Mouse (Mus musculus) liver, adult 2 months (tissue): Measurements from ENCODE around the gene Nepn. TPM values are rescaled to one million over a fixed set of nuclear protein-coding genes. Genes with fewer than 3 reads are reported as not detected.

ENCODE experiments used
- DNase-seq: peaks from one replicate; pipeline ENCODE4 v3.0.0-alpha.2; 2011; ENCODE audit warnings: low read depth, low spot score; ENCODE audit errors: extremely low read depth
- H3K27ac ChIP-seq: fragments of 200-500 bp; replicated peaks from 2 replicates; pipeline ENCODE4 v1.5.1; 2012; ENCODE audit warnings: low read depth, mild to moderate bottlenecking, control low read depth, inconsistent platforms, low read length; ENCODE audit not compliant: insufficient read depth
- H3K27me3 ChIP-seq: fragments of 200-500 bp; 2 replicates; pipeline ENCODE4 v1.6.1; 2012; ENCODE audit warnings: mild to moderate bottlenecking, moderate library complexity, low read length, inconsistent platforms; ENCODE audit not compliant: control insufficient read depth, insufficient read depth
- H3K36me3 ChIP-seq: fragments of 200-500 bp; 2 replicates; pipeline ENCODE4 v1.6.1; 2012; ENCODE audit warnings: low read length, inconsistent platforms; ENCODE audit not compliant: control insufficient read depth, insufficient read depth
- H3K4me1 ChIP-seq: fragments of 200-500 bp; 2 replicates; pipeline ENCODE4 v1.6.1; 2011; ENCODE audit warnings: low read length; ENCODE audit not compliant: control insufficient read depth, insufficient read depth
- H3K4me3 ChIP-seq: fragments of 200-500 bp; 2 replicates; pipeline ENCODE4 v1.5.1; 2011; ENCODE audit warnings: low read depth, mild to moderate bottlenecking, control low read depth, low read length, moderate library complexity; ENCODE audit not compliant: insufficient read depth
- H3K79me2 ChIP-seq: fragments of 200-500 bp; 2 replicates; pipeline ENCODE4 v1.6.1; 2012; ENCODE audit warnings: inconsistent platforms, mild to moderate bottlenecking, low read length, moderate library complexity; ENCODE audit not compliant: control insufficient read depth, insufficient read depth
- H3K9ac ChIP-seq: fragments of 200-500 bp; 2 replicates; pipeline ENCODE4 v1.6.1; 2012; ENCODE audit warnings: low read depth, mild to moderate bottlenecking, control low read depth, inconsistent platforms, low read length
- CTCF ChIP-seq: fragments of 200-500 bp; IDR thresholded peaks from 2 replicates; pipeline ENCODE4 v1.5.1; 2011; ENCODE audit warnings: low read depth, low read length, control low read depth
- POLR2A ChIP-seq: fragments of 200-500 bp; IDR thresholded peaks from 2 replicates; pipeline ENCODE4 v1.6.1; 2011; ENCODE audit warnings: low read length, control low read depth; ENCODE audit not compliant: insufficient read depth; ENCODE audit errors: extremely low read depth
- WGBS: fragments of 180-500 bp; shearing (Covaris S2); methylation state at CpG from one replicate; pipeline ENCODE4 v1.1.7; 2018; 5-methylcytosine and 5-hydroxymethylcytosine counted together
- polyA plus RNA-seq: library from polyadenylated mRNA; depleted of rRNA; stranded (reverse); fragments of >200 nt; gene quantifications from 2 replicates; pipeline ENCODE4 v1.2.3, GENCODE M21; 2012
- total RNA-seq: library from RNA; depleted of rRNA; stranded (reverse); fragments of >200 nt; gene quantifications from 2 replicates; pipeline ENCODE4 v1.2.3, GENCODE M21; 2014

The Nepn gene
- total and polyA plus RNA-seq, 2 experiments: not detected

GRCm38 (mm10) chr10:52405160-52405559 is 16.4 kb downstream of the Nepn start:
- Histone ChIP-seq H3K36me3 (no peaks in the 10 kb centered on the region), H3K27me3 (peaks cover 2% of the 10 kb centered on the region; the same call in 1 of the 2 replicates), H3K79me2 (no peaks in the 10 kb centered on the region), H3K4me3 (no peak overlapping the region), H3K4me1 (no peaks in the 10 kb centered on the region), H3K27ac (no peak overlapping the region), H3K9ac (no peak overlapping the region)
- 87% methylated on average over 13 of the region's 13 CpGs for WGBS
- TF ChIP-seq POLR2A: no peak
- no peak for TF ChIP-seq CTCF
- DNase-seq: no peak

DNA sequence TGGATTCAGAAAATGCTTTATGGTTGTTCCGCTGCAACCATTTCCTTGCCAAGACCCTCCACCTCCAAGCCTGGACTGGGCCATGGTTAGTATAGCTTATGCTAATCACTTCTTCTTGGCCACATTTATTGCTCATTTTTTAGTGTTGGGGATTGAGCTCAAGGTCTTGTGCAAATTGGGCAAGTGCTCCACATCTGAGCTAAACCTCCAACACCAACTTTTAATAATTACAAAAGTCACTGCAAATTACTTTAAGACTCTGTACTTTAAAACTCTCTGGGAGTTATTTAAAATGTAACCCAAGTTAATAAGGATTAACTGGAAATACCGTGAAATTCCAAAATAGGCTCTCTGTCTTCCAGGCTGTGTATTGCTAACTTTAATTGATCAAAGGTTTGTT is 18.8 kb downstream of the Nepn start:
- Histone ChIP-seq H3K36me3 (no peaks in the 10 kb centered on the region), H3K79me2 (no peaks in the 10 kb centered on the region), H3K9ac (no peak overlapping the region), H3K27me3 (peaks cover 2% of the 10 kb centered on the region; the same call in 1 of the 2 replicates), H3K4me1 (no peaks in the 10 kb centered on the region), H3K27ac (no peak overlapping the region), H3K4me3 (no peak overlapping the region)
- no peak for TF ChIP-seq CTCF
- WGBS: 90% methylated on average over 2 of the region's 2 CpGs
- no peak for DNase-seq

- H3K27ac ChIP-seq: no peak overlapping the region
- no peak overlapping the region for H3K4me3 ChIP-seq
- H3K4me1 ChIP-seq: peaks cover 11% of the 10 kb centered on the region
- peaks cover 14% of the 10 kb centered on the region for H3K79me2 ChIP-seq
- no peak for DNase-seq
- no peaks in the 10 kb centered on the region for H3K36me3 ChIP-seq
- no peak overlapping the region for H3K9ac ChIP-seq
- 82% methylated on average over 2 of the region's 2 CpGs for WGBS
- TF ChIP-seq POLR2A (no peak), CTCF (no peak)
- H3K27me3 ChIP-seq: peaks cover 1% of the 10 kb centered on the region; the same call in 1 of the 2 replicates
These were observed 26.2 kb downstream of the Nepn start for GRCm38 (mm10) chr10:52415020-52415419.

- DNase-seq: no peak
- WGBS: 16% methylated on average over 2 of the region's 2 CpGs
- H3K4me3 ChIP-seq: peak overlapping the region; percentile 82; the same call in 1 of the 2 replicates
- H3K27me3 ChIP-seq: no peaks in the 10 kb centered on the region; the same call in 1 of the 2 replicates
- no peak overlapping the region for H3K27ac ChIP-seq
- no peaks in the 10 kb centered on the region for H3K36me3 ChIP-seq
- TF ChIP-seq CTCF (no peak), POLR2A (no peak)
- no peak overlapping the region for H3K9ac ChIP-seq
- H3K79me2 ChIP-seq: peaks cover 14% of the 10 kb centered on the region
- peaks cover 20% of the 10 kb centered on the region for H3K4me1 ChIP-seq
These were observed 27.7 kb downstream of the Nepn start for GRCm38 (mm10) chr10:52416458-52416857.

- peak within 1 kb of the TSS; percentile 89 for H3K9ac ChIP-seq
- no peaks in the 10 kb centered on the region for H3K36me3 ChIP-seq
- WGBS: under 1% methylated on average over 78 of the region's 79 CpGs
- peak; percentile 51; the same call in 1 of the 2 replicates for TF ChIP-seq POLR2A
- peak; percentile 93 for TF ChIP-seq CTCF
- DNase-seq: peak; percentile 83
- H3K79me2 ChIP-seq: peaks cover 22% of the 10 kb centered on the region
- no peaks in the 10 kb centered on the region for H3K27me3 ChIP-seq
- peaks cover 23% of the 10 kb centered on the region for H3K4me1 ChIP-seq
- H3K4me3 ChIP-seq: peak within 1 kb of the TSS; percentile 82
- peak within 1 kb of the TSS; percentile 72 for H3K27ac ChIP-seq
These were observed 28.7 kb downstream of the Nepn start, which contains the start of gene Nus1 for GRCm38 (mm10) chr10:52417299-52417997. Gene Nus1 (plus strand): TSS chr10:52417547.
